Mouse (Mus musculus) cerebral cortex, adult 2 months (tissue): ENCODE measurements around the gene Gpr157.

Source experiments
- WGBS: fragments of 180-500 bp; shearing (Covaris S2); methylation state at CpG from one replicate; pipeline ENCODE4 v1.1.7; 2018; 5-methylcytosine and 5-hydroxymethylcytosine counted together

Gene Gpr157

GRCm38 (mm10) chr4:150087161-150087889 lies at the start of gene Gpr157:
TSS of gene Gpr157 (plus strand) at chr4:150087365.
- under 1% methylated on average over 55 of the region's 56 CpGs for WGBS

GRCm38 (mm10) chr4:150038533-150038932 lies 48.6 kb upstream of the Gpr157 start:
- 95% methylated on average over 7 of the region's 7 CpGs for WGBS

- WGBS = 87% methylated on average over 9 of the region's 9 CpGs
Observed at GRCm38 (mm10) chr4:150040003-150040581, 47.1 kb upstream of the Gpr157 start.

- WGBS = 89% methylated on average over 1 of the region's 1 CpGs
Observed at GRCm38 (mm10) chr4:150040856-150041255, 46.3 kb upstream of the Gpr157 start.

GRCm38 (mm10) chr4:150041346-150042110 lies 45.6 kb upstream of the Gpr157 start:
- WGBS = 90% methylated on average over 10 of the region's 10 CpGs

GRCm38 (mm10) chr4:150043591-150043990 lies 43.6 kb upstream of the Gpr157 start:
- 98% methylated on average over 9 of the region's 9 CpGs for WGBS

- 15% methylated on average over 20 of the region's 20 CpGs for WGBS
Observed at GRCm38 (mm10) chr4:150048038-150048437, 39.1 kb upstream of the Gpr157 start.

- WGBS = 6% methylated on average over 49 of the region's 49 CpGs
Observed at GRCm38 (mm10) chr4:150048478-150049156, 38.5 kb upstream of the Gpr157 start.

- 31% methylated on average over 15 of the region's 15 CpGs for WGBS
Observed at GRCm38 (mm10) chr4:150049157-150049513, 38.0 kb upstream of the Gpr157 start.

GRCm38 (mm10) chr4:150049564-150050226 lies 37.5 kb upstream of the Gpr157 start:
- WGBS = 42% methylated on average over 13 of the region's 13 CpGs

- 86% methylated on average over 8 of the region's 8 CpGs for WGBS
Observed at GRCm38 (mm10) chr4:150051514-150051913, 35.7 kb upstream of the Gpr157 start.

GRCm38 (mm10) chr4:150052380-150052779 lies 34.8 kb upstream of the Gpr157 start:
- 89% methylated on average over 3 of the region's 3 CpGs for WGBS

GRCm38 (mm10) chr4:150056171-150056570 lies 31.0 kb upstream of the Gpr157 start:
- WGBS = 85% methylated on average over 7 of the region's 7 CpGs

- 96% methylated on average over 12 of the region's 12 CpGs for WGBS
Observed at GRCm38 (mm10) chr4:150057722-150058121, 29.4 kb upstream of the Gpr157 start.

- WGBS = 79% methylated on average over 9 of the region's 9 CpGs
Observed at GRCm38 (mm10) chr4:150059841-150060468, 27.2 kb upstream of the Gpr157 start.

GRCm38 (mm10) chr4:150060469-150061170 lies 26.5 kb upstream of the Gpr157 start:
- 86% methylated on average over 23 of the region's 23 CpGs for WGBS

- 84% methylated on average over 16 of the region's 16 CpGs for WGBS
Observed at GRCm38 (mm10) chr4:150061432-150062225, 25.5 kb upstream of the Gpr157 start.

- WGBS = 90% methylated on average over 17 of the region's 17 CpGs
Observed at GRCm38 (mm10) chr4:150066706-150067323, 20.4 kb upstream of the Gpr157 start.

- 76% methylated on average over 12 of the region's 12 CpGs for WGBS
Observed at GRCm38 (mm10) chr4:150068216-150068615, 18.9 kb upstream of the Gpr157 start.
